Mouse (Mus musculus): Measurements from ENCODE around the gene Pafah1b2.

DNA sequence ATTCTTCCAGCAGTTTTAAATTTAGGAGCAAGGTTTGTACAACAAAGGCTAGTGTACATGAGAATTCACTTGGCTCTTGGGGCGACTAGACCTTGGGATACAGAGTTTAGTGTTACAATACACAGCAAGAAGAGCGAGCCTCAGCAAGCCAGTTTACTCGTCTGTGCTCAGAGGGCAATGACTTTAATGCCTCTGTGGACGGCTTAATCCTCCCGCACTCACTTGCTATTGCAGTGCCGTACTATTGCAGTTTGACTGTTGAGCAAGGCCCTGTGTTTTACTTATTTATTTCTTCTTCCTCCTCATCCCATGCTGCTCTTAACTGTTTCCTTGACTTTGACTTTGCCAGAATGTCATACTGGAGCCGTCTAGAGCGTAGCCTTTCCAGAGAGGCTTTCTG lies 37.7 kb upstream of the Pafah1b2 start:
- TF ChIP-seq CTCF (IDR thresholded peaks at IDR 0.05; ENCODE audit: borderline replicate concordance, extremely low read depth, insufficient read depth, insufficient read length) (no peak), POLR2A (IDR thresholded peaks at IDR 0.05; ENCODE audit: borderline replicate concordance, extremely low read depth, insufficient read depth, insufficient read length, poor library complexity, severe bottlenecking) (no peak)
